Mouse (Mus musculus) frontal cortex, adult (tissue): Measurements from ENCODE around the gene Zbtb40.

Experiments used
- ATAC-seq: cut with Nextera tagmentation; 2 replicates; pipeline ENCODE4 v1.9.2; 2017; ENCODE audit warnings: mild to moderate bottlenecking, moderate library complexity, mixed read lengths; ENCODE audit not compliant: low TSS enrichment

Zbtb40 gene

DNA sequence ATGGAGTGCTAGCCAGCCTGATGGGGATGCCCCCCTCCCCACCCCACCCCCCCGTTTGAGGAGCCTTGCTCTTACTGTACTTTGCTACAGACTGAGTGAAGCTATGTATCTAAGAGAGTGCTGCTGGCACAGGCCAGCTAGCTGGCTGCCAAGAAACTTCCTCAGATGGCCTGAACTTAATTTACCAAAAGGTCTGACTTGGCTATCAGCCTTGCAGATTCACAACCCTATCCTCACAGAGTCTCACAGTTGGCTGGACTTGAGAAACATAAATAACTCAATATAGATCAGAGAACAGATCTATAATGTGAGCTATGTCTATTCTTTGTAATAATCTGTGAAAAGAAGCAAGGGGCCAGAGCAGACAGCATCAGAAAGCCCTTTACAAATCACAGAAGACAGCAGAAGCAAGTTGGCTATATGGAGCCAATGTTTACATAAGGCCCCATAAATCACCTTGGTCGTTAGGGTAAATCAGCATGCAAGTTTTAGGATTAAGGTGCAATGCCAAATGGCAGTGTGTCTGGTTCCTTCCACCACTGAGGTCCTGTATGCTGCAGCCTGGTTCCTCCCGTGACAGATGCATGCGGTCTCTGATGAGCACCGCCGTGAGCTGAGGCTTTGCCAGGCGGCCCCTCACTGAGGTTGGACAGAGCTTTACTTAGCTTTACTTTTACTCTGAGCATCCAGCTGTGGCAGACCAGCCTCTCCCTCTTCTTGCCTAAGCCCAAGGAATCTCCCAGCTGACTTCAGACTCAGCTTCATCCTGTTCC is 15.3 kb downstream of the Zbtb40 start:
- no peak for ATAC-seq

GRCm38 (mm10) chr4:137032456-137032855 is 16.1 kb downstream of the Zbtb40 start:
- ATAC-seq = no peak

- ATAC-seq = no peak
These were observed 17.3 kb downstream of the Zbtb40 start for GRCm38 (mm10) chr4:137031319-137031718.

DNA sequence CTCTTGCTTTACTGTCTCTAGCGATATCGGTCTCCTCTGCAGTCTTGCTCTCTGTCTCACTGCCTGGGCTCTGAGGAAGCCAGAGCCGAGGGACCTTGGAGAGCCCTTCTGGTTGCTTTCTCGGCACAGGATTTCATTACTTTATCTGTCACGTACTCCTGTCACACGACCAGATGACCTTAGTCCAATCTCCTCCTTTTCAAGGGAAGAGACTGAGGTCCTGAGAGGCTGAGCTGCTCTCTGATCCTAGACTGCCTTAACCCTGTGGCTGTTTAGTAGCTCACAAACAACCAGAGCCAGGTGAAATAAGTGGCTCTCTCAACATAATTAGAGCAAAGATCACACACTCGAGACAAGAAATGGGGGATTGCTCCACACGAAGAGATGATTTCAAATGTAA is 19.3 kb downstream of the Zbtb40 start:
- no peak for ATAC-seq

- ATAC-seq = no peak
These were observed 21.6 kb downstream of the Zbtb40 start for GRCm38 (mm10) chr4:137027051-137027450.

GRCm38 (mm10) chr4:137025570-137025969 is 23.0 kb downstream of the Zbtb40 start:
- no peak for ATAC-seq

DNA sequence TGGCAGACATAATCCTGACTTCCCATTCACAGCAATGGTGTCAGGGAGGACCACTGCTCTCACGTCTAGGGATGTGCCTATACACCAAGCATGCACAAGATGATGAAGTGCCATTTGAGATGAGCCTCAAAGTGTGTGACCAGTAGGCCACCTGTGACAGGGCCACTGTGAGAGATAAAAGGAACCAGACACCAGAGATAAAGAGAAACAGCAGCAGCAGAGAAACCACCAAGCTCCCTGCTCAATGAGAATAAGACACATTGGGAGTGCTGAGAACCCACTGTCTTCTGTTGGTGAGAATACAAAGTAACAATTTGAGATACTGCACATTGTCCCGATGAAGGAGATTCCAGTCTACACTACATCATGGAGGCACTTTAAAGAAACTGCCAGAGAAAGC is 23.5 kb downstream of the Zbtb40 start:
- no peak for ATAC-seq

- ATAC-seq = no peak
These were observed 28.5 kb downstream of the Zbtb40 start for GRCm38 (mm10) chr4:137020065-137020464.

DNA sequence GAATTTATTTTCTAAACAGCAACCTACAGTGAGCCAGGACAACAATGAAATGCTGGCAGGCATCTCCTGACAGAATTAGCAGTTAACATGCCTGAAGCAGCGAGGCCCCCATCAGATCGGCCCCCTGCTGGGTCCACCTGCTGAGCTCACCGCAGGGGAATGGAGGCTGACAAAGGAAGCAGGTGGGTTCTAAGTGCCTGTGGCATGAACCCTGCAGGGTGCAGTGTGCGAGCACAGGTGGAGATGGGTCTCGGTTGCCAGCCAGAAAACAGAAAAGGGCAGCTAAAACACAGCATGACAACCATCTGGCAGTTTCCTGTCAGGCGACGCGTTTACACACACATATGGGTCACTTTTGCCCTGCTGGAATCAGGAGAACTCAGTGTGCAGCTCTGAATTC is 32.7 kb downstream of the Zbtb40 start:
- no peak for ATAC-seq

DNA sequence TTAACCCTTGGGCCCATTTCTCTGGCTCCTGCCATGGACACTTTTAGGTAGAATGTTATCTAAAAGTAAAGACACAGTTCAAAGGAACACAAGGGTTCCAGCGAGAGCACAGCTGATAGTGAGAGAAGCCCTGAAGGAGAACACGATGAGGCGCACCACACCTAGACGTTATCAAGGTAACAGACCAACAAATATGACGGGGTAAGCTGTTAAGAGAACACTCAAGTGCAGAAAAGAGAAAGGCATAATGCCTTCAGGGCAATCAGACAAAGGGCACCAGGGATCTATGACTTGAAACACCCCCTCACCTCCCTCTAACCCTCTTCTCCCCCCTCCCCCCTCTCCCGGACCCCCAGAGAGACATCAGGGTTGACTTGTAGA is 33.1 kb downstream of the Zbtb40 start:
- no peak for ATAC-seq

DNA sequence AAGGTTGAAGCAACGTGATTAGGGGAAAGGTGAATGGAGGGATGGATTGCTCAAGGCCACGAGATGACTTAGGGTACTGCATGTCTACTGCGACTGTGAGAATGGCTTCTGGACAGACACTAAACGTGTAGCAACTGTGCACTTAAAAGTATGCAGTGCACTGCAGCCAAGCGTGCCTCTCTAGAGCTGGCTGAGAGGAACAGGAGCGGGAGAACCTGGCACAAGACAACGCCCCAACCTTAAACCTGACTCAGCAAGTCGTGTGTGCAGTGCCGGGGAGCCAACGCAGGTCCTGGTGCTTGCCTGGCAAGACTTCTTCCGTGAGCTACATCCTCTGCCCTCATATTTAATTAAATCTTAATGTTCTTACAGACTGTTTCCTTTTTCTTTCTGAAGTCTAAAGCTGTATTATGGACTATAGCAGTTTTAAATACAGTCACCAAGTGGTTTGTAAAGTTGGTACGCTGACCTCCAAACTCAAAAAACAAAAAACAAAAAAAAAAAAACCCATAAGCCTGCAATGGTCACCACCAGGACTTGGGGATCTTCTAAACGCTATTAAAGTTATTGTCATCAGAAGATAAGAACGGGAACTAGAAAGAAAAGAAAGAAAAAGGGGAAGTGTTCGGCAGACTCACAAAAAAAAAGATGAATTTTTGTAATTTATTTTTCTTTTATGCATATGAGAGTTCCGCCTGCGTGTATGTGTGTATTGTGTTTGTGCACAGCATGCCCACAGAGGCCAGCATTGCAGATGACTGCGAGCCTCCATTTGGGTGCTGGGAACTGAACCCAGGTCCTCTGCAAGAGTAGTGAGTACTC is 33.7 kb downstream of the Zbtb40 start:
- no peak for ATAC-seq

- ATAC-seq = no peak
These were observed 34.5 kb downstream of the Zbtb40 start for GRCm38 (mm10) chr4:137014124-137014523.

GRCm38 (mm10) chr4:137006966-137007365 is 41.6 kb downstream of the Zbtb40 start:
- ATAC-seq = no peak

DNA sequence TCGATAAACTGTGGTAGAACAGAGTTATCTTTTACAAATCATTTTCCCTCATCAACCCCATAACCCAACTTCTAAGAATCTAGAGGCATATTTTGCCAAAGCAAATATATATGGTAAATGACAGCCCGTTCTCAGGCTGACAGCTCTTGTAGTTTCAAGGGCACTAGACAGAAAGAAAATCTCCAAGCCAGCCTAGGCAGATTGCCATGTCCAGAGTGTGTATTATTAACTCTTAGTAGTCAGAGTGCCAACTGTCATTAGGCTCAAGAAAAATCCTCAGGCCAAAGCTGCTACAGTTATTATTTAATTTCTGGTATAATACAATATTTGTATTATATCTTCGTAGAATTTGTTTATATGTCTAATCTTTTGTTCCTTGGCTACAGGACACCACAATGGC is 46.8 kb downstream of the Zbtb40 start:
- ATAC-seq = no peak

DNA sequence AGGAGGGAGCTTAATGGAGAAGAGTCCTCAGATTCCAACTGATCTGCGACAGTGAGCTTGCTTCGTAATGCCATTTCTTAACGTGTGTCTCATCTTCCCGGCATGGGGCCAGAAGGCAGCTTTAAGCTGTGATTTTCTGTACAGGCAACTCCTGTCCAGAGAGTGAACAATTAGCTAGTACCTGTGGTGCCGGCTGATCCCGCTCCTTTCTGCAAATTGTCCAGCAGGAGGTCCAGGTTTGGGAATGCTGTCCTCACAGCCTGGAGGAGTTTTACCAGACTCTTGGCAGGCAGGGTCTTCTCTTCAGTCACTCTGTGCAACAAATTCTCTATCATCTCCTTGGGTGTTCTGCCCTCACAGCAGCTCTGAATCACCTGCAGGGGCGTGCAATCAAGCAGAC is 47.6 kb downstream of the Zbtb40 start:
- no peak for ATAC-seq

GRCm38 (mm10) chr4:136998371-136998770 is 50.2 kb downstream of the Zbtb40 start:
- no peak for ATAC-seq

- ATAC-seq = no peak
These were observed 50.8 kb downstream of the Zbtb40 start for GRCm38 (mm10) chr4:136997723-136998345.

DNA sequence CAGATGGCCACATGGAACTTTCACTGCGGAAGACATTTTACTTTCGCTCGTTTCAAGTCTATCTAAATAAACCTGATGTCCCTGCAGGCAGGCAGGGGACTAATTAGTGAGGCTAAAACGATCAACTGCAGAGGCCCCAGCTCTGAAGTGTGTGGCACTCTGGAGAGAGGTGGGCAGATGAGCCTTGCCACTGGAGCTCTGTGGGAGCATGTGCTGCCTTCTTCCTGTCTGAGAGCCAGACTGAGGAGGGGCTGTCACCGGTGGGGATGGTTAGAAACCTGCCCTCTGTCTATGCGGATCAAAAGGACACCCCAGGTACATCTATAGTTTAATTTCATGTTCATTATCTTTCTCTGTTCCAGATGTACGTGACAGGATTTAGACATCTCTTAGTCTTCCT is 51.7 kb downstream of the Zbtb40 start:
- no peak for ATAC-seq

GRCm38 (mm10) chr4:136995361-136995760 is 53.2 kb downstream of the Zbtb40 start:
- no peak for ATAC-seq

DNA sequence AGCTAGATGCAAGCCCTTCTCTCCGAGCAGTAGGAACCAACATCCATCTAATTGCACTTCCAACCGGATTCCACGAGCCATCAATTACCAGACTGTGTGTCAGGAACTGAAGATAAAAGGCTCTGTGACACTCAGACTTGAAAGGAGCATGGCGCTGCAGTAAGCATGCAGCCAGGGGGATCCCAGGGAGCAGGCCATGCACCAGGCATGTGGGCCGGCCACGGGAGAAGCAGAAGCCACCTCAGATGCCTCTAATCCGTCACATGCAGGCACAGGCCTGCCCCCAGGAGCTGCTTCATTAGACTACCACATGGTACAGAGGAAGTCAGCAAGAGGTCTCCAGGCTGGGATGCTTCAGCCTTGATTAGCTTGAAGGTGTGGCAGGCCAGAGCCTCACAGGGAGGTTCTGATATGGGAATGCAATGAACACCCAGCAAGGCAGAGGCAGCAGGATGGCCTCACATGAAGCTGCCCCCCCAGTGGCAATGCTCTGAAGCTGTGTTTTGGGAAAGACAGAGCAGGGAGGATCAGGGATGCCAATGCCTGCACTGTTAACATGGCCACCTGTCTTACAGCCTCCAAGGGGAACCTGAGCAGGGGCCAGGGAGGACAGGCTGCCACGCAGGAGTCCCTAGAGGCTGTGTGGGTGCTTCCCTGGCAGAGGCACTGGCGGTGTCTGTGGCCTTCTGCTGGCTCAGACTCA is 66.5 kb downstream of the Zbtb40 start:
- ATAC-seq = no peak

DNA sequence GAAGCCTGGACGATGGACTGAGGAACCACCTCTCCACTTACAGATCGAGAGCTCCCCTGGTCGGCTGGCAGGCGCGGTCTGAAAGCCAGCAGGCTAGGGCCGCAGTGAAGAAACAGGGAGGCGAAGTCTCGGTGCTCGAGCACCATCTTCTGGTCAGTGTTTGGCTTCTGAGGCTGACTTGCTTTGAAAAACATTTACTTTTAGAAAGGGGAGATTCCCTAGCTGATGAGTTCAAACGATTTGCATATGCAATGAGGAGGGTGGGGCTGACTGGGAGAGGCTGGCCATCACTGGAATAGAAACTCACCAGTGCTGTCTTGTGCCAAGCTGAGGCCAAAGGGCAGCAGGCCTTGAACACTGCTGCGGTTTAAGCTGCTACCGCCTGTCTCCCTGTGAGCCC is 67.3 kb downstream of the Zbtb40 start:
- ATAC-seq = peak; percentile 84

- ATAC-seq = no peak
These were observed 67.7 kb downstream of the Zbtb40 start for GRCm38 (mm10) chr4:136980921-136981320.
